Mouse (Mus musculus): ENCODE results near the gene Ephx3. TPM values are rescaled to one million over a fixed set of nuclear protein-coding genes. Genes with fewer than 3 reads are reported as not detected.

Ephx3 gene
- total RNA-seq, 2 experiments from 2014 or later, result not detected

Other genes starting within 250 kb of the Ephx3 start
- 41.9 and 48.6 TPM in 2 replicates for gene Rrp1b, start 153.4 kb downstream of the Ephx3 start, total RNA-seq (2015)
- gene Rrp1b, start 153.4 kb downstream of the Ephx3 start, total RNA-seq (2017), result 57.7 and 61.9 TPM in 2 replicates
- gene Hsf2bp, start 153.2 kb downstream of the Ephx3 start, total RNA-seq (2015), result 0.05 TPM in 1 of 2 replicates, not detected in the other
- not detected in 2 replicates for gene Hsf2bp, start 153.2 kb downstream of the Ephx3 start, total RNA-seq (2017)
- gene Notch3, start 22.7 kb downstream of the Ephx3 start, total RNA-seq (2015), result 0.02 TPM in 1 of 2 replicates, not detected in the other
- gene Notch3, start 22.7 kb downstream of the Ephx3 start, total RNA-seq (2017), result not detected in 2 replicates
- 99.3 and 115 TPM in 2 replicates for gene Brd4, start 95.2 kb upstream of the Ephx3 start, total RNA-seq (2015)
- gene Brd4, start 95.2 kb upstream of the Ephx3 start, total RNA-seq (2017), result 10.5 and 16.2 TPM in 2 replicates
- 64.1 and 76.7 TPM in 2 replicates for gene Akap8, start 131.7 kb upstream of the Ephx3 start, total RNA-seq (2015)
- gene Akap8, start 131.7 kb upstream of the Ephx3 start, total RNA-seq (2017), result 116 and 161 TPM in 2 replicates
- gene Akap8l, start 161.1 kb upstream of the Ephx3 start, total RNA-seq (2015), result 50.1 and 53.2 TPM in 2 replicates
- gene Akap8l, start 161.1 kb upstream of the Ephx3 start, total RNA-seq (2017), result 55.8 and 59.4 TPM in 2 replicates
- 31.1 and 35.7 TPM in 2 replicates for gene Wiz, start 199.9 kb upstream of the Ephx3 start, total RNA-seq (2015)
- 4.0 and 5.1 TPM in 2 replicates for gene Wiz, start 199.9 kb upstream of the Ephx3 start, total RNA-seq (2017)
- 48.0 and 53.2 TPM in 2 replicates for gene Rasal3, start 214.0 kb upstream of the Ephx3 start, total RNA-seq (2015)
- gene Rasal3, start 214.0 kb upstream of the Ephx3 start, total RNA-seq (2017), result 21.5 and 26.3 TPM in 2 replicates
- gene Pglyrp2, start 234.6 kb upstream of the Ephx3 start, total RNA-seq (2015), result 0.59 and 2.5 TPM in 2 replicates
- 0.75 and 2.2 TPM in 2 replicates for gene Pglyrp2, start 234.6 kb upstream of the Ephx3 start, total RNA-seq (2017)

Measured in megakaryocyte progenitor cell, adult 5-6 weeks (primary cell).